Mouse (Mus musculus) layer of hippocampus, postnatal 10 days (tissue): ENCODE measurements around the gene Olfr18. TPM values are rescaled to one million over a fixed set of nuclear protein-coding genes. Genes with fewer than 3 reads are reported as not detected.
"Not testable (repeated sequence)": the region's sequence is repeated elsewhere in the genome, so short reads cannot be mapped to it uniquely, and the experiment has no call there.

Source experiments
- DNase-seq, 2 experiments: peaks; one replicate each; pipeline ENCODE4 v3.0.0; 2021; ENCODE audit warnings: low spot score in 2 of 2
- long read RNA-seq: library from polyadenylated mRNA; stranded (forward); transcript quantifications from one replicate; pipeline ENCODE4 v2.0.0, GENCODE M21; 2023
- total RNA-seq, 2 experiments: library from RNA; stranded (reverse); gene quantifications; 2 replicates each; pipeline ENCODE4 v1.2.3; 2021

Olfr18 gene
- not detected for total RNA-seq
- long read RNA-seq, result 0 reads

DNA sequence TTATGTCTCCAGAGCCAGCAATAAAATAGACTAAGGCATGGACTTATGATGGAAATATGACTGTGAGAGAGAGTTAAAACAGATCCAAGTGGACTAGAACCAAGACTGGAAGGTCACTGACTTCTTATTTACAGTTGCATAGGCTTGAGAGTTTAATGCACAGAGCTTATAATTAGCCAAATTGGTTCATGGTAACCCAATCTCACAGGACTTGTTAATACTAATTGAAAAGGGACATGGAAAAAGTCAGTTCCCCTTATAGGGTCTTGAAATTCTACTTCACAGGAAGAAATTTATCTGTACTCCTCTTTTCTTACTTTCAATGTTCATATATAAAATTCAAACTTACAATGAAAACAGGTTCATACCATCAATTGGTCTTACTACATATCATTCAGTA lies at the start of gene Olfr18:
TSS of gene Olfr18 (minus strand) at position 101 of the 400 bp plus-strand sequence.
- DNase-seq, result no peak

DNA sequence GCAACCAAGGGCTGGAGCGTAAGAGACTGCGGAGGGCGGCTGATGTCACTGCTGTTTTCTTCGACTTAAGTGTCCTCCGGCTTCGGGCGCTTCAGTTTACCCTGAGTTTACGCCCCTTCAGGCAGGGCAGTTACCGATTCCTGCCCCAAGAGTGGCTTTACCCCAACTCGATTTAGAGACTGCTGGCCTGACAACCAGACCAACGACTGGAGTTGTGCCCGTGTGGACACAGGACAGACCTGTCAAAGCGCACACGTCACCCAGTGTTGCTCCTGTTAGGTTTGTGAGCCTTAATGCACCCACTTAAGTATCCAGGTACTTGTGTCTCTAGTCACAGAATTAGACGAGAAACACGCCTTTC lies 49.4 kb upstream of the Olfr18 start:
- no peak for DNase-seq

DNA sequence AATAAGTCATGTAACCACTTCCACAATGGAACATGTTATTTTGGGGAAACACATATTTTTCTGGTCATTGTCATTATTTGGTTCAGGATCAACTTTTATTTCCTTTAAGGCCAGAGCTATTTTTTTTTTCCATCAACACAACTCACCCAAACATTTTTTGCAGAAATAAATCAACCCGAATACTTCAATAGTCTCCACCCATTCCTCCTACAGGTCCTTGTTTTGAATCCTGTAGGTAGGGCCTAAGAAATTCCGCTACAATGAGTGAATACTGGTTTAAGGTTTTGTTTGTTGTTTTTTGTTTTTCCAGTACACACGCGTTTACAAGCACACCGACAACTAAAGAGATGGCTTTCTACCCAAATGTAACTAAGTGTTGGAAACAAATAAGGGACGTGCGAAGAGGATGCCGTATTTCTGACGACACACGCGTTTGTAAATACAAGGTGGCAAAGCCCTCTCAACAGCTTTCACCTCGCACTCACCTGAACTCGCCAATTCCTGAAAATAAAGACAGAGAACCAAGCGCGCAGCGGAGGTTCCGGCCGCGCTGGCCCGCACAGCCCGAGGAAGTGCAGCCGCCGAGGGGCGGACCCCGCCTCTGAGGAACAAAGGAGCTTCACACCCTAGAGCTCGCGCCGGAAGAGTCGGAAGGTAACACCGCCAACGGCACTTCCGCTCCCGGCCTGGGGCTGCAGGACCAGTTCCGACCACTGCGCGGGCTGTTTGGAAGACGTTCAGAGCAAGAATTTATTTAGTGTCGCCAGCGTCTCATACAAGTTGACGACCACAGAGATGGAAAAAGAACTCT lies 48.8 kb upstream of the Olfr18 start, which contains the start of gene Zfp560:
TSS of gene Zfp560 (minus strand) at position 646 of the 811 bp plus-strand sequence.
- peak; percentile 95 to 96 for DNase-seq

DNA sequence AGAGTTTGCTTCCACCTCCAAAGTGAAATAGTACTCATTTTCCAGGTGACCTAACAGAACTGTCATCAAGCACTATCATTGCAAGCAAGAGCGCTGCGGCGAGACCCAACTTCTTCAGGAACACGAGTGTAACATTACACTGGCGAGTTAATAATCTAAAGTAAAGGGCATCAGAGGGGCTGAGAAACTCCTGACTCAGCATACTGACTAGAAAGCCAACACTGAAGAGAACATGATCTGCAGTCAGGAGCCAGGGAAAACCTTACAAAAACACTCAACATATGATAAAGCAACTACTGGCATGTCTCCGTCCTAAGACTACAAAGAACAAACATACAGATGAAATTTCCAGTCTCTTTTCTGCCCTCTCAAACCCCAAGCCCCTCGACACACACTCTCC lies 47.8 kb upstream of the Olfr18 start:
- no peak for DNase-seq

DNA sequence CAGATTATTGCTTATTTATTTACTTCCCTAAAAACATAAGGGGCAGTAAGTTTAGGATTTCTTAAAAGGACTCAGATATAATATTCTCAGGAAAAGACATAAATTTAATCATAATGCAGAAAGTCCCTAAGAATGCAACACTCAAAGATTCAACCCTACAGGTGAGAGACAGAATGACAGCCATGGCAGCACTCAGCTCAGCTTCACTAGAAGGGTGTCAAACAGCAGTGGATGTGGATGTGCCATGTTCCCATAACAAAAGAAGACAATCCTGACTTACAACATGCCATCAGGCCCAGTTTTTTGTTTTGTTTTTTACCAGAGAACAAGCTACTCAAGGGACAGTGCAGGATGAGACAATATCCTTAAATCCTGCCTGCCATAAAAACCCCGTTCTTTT lies 38.8 kb upstream of the Olfr18 start:
- DNase-seq, result no peak

DNA sequence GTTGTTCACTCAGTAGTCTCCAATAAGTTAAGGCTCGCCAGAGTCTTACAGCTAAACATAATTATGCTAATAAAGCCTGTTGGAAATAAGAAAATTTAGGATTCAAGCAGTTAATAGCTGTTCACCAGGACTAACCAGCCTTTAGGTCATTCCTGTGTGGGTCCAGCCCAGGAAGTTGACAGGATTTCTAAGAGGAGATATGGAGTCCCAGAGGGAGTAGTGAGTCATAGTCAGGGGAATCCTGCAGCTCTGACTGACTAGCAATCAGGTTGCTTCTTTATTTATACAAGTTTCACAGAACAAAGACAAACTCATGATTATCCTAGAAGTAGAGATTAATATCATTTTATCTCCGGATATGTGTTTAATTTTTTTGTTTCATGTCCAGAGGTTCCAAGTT lies 31.4 kb upstream of the Olfr18 start:
- DNase-seq, result no peak

DNA sequence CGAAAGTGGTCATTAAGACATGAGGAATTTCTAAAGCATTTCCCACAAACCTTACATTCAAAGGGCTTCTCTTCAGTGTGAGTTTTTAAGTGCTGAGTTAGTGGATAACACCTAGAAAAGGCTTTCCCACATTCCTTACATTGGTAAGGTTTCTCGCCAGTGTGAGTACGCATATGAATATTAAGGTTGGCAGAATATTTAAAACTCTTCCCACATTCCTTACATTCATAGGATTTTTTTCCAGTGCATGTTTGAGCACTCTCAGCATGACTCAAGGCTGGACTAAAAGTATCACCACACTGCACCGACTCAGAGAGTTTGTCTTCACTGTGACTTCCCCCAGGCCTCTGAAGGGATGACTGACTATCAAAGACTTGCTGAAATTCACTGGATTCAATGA lies 12.6 kb upstream of the Olfr18 start:
- no peak for DNase-seq

DNA sequence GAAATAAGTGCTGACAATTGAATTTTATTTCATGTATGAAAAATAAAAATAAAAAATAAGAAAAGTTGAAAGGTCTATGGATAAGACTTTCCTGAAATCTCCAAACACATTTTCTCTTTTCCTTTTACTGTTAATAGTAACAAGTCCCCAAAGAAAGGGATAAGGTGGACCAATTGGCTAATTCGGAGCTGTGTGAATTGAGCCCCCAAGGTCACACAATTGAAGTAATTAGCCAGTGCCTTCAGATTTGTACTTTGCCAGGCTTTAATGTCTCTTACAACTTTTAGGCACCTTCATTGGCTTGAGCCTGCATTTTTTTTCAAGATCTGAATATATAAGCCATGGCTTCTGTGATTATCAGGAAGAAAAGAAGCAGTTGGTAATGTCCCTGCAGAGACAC lies 37.7 kb downstream of the Olfr18 start, which contains the start of gene Olfr873:
TSS of gene Olfr873 (plus strand) at position 301 of the 400 bp plus-strand sequence.
- no peak for DNase-seq

DNA sequence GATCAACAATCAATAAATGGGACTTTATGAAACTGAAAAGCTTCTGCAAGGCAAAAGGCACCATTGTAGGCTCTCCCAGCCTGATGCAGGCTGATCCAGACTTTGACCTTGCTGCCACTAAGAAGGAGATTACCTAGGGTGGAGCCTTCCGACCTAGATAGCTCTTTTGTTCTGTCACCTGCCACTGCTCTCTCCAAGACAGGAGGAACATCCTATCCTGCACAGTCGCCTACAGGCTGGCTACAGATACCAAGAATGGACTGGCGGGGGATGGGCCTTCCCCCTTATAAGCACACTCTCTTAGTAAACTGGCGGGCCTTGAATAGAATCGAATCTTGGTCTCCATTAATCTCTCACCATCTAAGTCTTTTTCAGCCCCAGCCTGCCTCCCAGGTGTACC lies 40.3 kb downstream of the Olfr18 start:
- DNase-seq, result not testable (repeated sequence)

DNA sequence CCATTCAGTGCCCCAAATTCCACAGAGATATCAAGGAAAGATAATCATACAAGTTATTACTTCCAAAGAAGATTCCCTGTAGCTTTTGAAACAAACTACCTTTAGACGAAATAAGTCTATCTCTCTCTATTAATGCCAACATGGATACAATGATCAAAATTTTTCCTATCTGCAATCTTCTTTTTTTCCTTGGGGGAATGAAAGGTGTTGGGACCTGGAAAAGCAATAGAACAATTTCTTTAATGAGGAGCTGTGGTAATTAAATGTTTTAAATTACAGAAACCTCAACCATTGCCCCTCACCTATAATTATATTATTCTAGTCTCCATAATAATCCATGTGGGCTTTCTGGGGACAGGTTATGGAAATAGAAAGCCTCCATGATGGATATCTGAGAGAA lies 53.8 kb downstream of the Olfr18 start, which contains the start of gene Olfr39:
TSS of gene Olfr39 (plus strand) at position 301 of the 400 bp plus-strand sequence.
- DNase-seq, result no peak

Other genes starting within 250 kb of the Olfr18 start
- not detected for gene Olfr868, start 237.5 kb downstream of the Olfr18 start, total RNA-seq
- not detected for gene Olfr869, start 207.1 kb downstream of the Olfr18 start, total RNA-seq
- gene Olfr870, start 162.0 kb downstream of the Olfr18 start, total RNA-seq, result not detected
- not detected for gene Olfr871, start 123.9 kb downstream of the Olfr18 start, total RNA-seq
- gene Olfr872, start 99.0 kb downstream of the Olfr18 start, total RNA-seq, result not detected
- gene Olfr39, start 53.7 kb downstream of the Olfr18 start, total RNA-seq, result not detected
- not detected for gene Olfr873, start 37.6 kb downstream of the Olfr18 start, total RNA-seq
- 10 to 100 TPM; 13.2 to 16.9 TPM for gene Zfp560, start 49.1 kb upstream of the Olfr18 start, total RNA-seq
- gene Zfp26, start 124.1 kb upstream of the Olfr18 start, total RNA-seq, result 10 to 100 TPM; 31.6 to 35.6 TPM
- 10 to 100 TPM; 34.1 to 36.8 TPM for gene Zfp426, start 156.7 kb upstream of the Olfr18 start, total RNA-seq
- gene Zfp266, start 185.3 kb upstream of the Olfr18 start, total RNA-seq, result 10 to 100 TPM; 60.2 to 63.5 TPM
- 10 to 100 TPM; 28.5 to 29.5 TPM for gene Zfp846, start 245.2 kb upstream of the Olfr18 start, total RNA-seq